Mouse (Mus musculus) intestine, embryonic 14.5 days (tissue): Measurements from ENCODE around the gene Eci1. TPM values are rescaled to one million over a fixed set of nuclear protein-coding genes. Genes with fewer than 3 reads are reported as not detected.
"Not testable (repeated sequence)": the region's sequence is repeated elsewhere in the genome, so short reads cannot be mapped to it uniquely, and the experiment has no call there.

Source experiments
- ATAC-seq: fragments of 200-750 bp; cut with Nextera tagmentation; replicated peaks from 2 replicates; pipeline ENCODE4 v1.8.0; 2017; ENCODE audit warnings: low read depth, moderate number of reproducible peaks, moderate TSS enrichment, moderate library complexity; ENCODE audit not compliant: low FRiP score, low TSS enrichment
- DNase-seq: peaks from one replicate; pipeline ENCODE4 v3.0.0-alpha.2; 2018; ENCODE audit warnings: low spot score
- H3K27ac ChIP-seq: fragments of 300-500 bp; sonication (generic); 2 replicates; pipeline ENCODE4 v1.5.1; 2014; ENCODE audit warnings: low read depth, mild to moderate bottlenecking, control low read depth
- H3K27me3 ChIP-seq: fragments of 300-500 bp; sonication (generic); replicated peaks from 2 replicates; pipeline ENCODE4 v1.6.1; 2014; ENCODE audit warnings: low read length, control low read depth; ENCODE audit not compliant: control insufficient read depth, insufficient read depth
- H3K36me3 ChIP-seq: fragments of 300-500 bp; sonication (generic); 2 replicates; pipeline ENCODE4 v1.6.1; 2014; ENCODE audit warnings: low read length, control low read depth; ENCODE audit not compliant: control insufficient read depth, insufficient read depth
- H3K4me1 ChIP-seq: fragments of 300-500 bp; sonication (generic); replicated peaks from 2 replicates; pipeline ENCODE4 v1.6.1; 2014; ENCODE audit warnings: low read length, control low read depth, mixed read lengths; ENCODE audit not compliant: control insufficient read depth, insufficient read depth
- H3K4me2 ChIP-seq: fragments of 300-500 bp; sonication (generic); 2 replicates; pipeline ENCODE4 v1.6.1; 2014; ENCODE audit warnings: low read length
- H3K4me3 ChIP-seq: fragments of 300-500 bp; sonication (generic); 2 replicates; pipeline ENCODE4 v1.5.1; 2014; ENCODE audit warnings: low read depth, low read length, control low read depth, mixed read lengths
- H3K9ac ChIP-seq: fragments of 300-500 bp; sonication (generic); 2 replicates; pipeline ENCODE4 v1.6.1; 2014; ENCODE audit warnings: mild to moderate bottlenecking, low read length
- H3K9me3 ChIP-seq: fragments of 300-500 bp; sonication (generic); 2 replicates; pipeline ENCODE4 v1.6.1; 2016; ENCODE audit warnings: low read length, control low read depth; ENCODE audit not compliant: control insufficient read depth
- WGBS: fragments of 180-500 bp; shearing (Covaris S2); extraction: QIAGEN DNeasy Blood & Tissue Kit; methylation state at CpG from one replicate; pipeline ENCODE4 v1.1.7; 2014; 5-methylcytosine and 5-hydroxymethylcytosine counted together
- polyA plus RNA-seq: library from polyadenylated mRNA; unstranded; fragments of >200 nt; fragmentation: Nextera tagmentation; extraction: Ambion mirVana; gene quantifications from 2 replicates; pipeline ENCODE4 v1.2.1, GENCODE M21; 2014

The Eci1 gene
- polyA plus RNA-seq, 1 experiment from 2014 or later: 104 TPM

- 90% methylated on average over 8 of the region's 8 CpGs for WGBS
- Histone ChIP-seq H3K4me2 (no peak overlapping the region), H3K4me3 (no peak overlapping the region), H3K9me3 (no peaks in the 10 kb centered on the region), H3K4me1 (no peaks in the 10 kb centered on the region), H3K36me3 (peaks cover 91% of the 10 kb centered on the region), H3K27ac (no peak overlapping the region), H3K27me3 (no peaks in the 10 kb centered on the region), H3K9ac (no peak overlapping the region)
- no peak for ATAC-seq
- no peak for DNase-seq
Measured at GRCm38 (mm10) chr17:24446590-24446989, 20.1 kb downstream of the Eci1 start.

DNA sequence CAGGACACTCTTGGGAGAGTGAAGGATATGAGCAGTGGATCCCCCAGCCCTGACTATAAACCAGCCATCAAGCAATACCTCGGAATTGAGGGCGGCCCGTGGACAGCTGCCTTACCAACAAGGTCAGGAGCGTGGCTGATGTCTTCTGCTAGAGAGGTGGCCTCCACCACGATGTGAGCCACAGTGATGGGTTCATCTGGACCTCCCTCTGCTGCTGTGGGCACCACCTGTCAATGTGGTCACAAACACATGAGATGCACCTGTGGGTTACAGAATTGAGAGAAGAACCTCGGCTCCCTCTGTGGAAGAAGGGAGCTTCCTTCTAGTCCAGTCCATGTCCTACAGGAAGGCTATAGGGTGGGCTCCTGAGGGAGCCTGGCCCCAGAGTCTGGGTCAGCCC lies 23.1 kb downstream of the Eci1 start:
- H3K9ac ChIP-seq: no peak overlapping the region
- peaks cover 75% of the 10 kb centered on the region for H3K36me3 ChIP-seq
- DNase-seq: no peak
- H3K27ac ChIP-seq: no peak overlapping the region
- WGBS: 95% methylated on average over 6 of the region's 6 CpGs
- H3K4me1 ChIP-seq: peaks cover 8% of the 10 kb centered on the region
- no peaks in the 10 kb centered on the region for H3K9me3 ChIP-seq
- no peak overlapping the region for H3K4me3 ChIP-seq
- H3K27me3 ChIP-seq: no peaks in the 10 kb centered on the region
- no peak for ATAC-seq
- H3K4me2 ChIP-seq: no peak overlapping the region

DNA sequence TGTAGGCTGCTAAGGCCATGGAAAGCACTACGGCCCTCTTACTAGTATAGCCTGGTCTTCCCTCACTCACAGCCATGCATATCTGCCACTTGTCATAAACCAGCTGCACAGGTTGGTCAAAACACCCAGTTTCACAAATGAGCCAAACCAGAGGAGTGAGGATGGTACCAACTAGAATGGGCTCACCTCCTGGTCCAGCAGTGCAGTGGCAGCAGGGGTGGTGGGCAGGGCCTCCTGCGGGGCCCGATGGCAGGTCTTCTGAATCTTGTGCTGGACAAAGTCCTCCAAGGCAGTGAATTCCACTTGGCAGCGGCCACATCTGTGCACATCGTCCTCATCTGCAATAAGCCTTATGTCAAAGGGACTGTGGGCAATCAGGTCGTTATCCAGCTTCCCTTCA lies 24.8 kb downstream of the Eci1 start:
- Histone ChIP-seq H3K36me3 (peaks cover 58% of the 10 kb centered on the region), H3K4me2 (no peak overlapping the region), H3K9ac (no peak overlapping the region), H3K4me1 (peaks cover 8% of the 10 kb centered on the region), H3K4me3 (no peak overlapping the region), H3K27ac (no peak overlapping the region), H3K9me3 (no peaks in the 10 kb centered on the region), H3K27me3 (no peaks in the 10 kb centered on the region)
- no peak for DNase-seq
- no peak for ATAC-seq
- 93% methylated on average over 6 of the region's 6 CpGs for WGBS

GRCm38 (mm10) chr17:24453372-24453771 lies 26.9 kb downstream of the Eci1 start:
- no peak overlapping the region for H3K4me3 ChIP-seq
- ATAC-seq: no peak
- no peak for DNase-seq
- H3K27ac ChIP-seq: no peak overlapping the region
- peaks cover 36% of the 10 kb centered on the region for H3K36me3 ChIP-seq
- H3K9me3 ChIP-seq: no peaks in the 10 kb centered on the region
- H3K4me2 ChIP-seq: no peak overlapping the region
- H3K9ac ChIP-seq: no peak overlapping the region
- peaks cover 8% of the 10 kb centered on the region for H3K4me1 ChIP-seq
- H3K27me3 ChIP-seq: no peaks in the 10 kb centered on the region
- 74% methylated on average over 2 of the region's 2 CpGs for WGBS

GRCm38 (mm10) chr17:24454218-24454755 lies 27.8 kb downstream of the Eci1 start:
- Histone ChIP-seq H3K9ac (peak overlapping the region; percentile 89), H3K4me3 (peak overlapping the region; percentile 90), H3K27ac (peak overlapping the region; percentile 97), H3K9me3 (no peaks in the 10 kb centered on the region), H3K4me2 (peak overlapping the region; percentile 79), H3K4me1 (peaks cover 8% of the 10 kb centered on the region), H3K36me3 (peaks cover 27% of the 10 kb centered on the region), H3K27me3 (no peaks in the 10 kb centered on the region)
- no peak for DNase-seq
- ATAC-seq: no peak; the same call in none of the 2 replicates
- 3% methylated on average over 14 of the region's 14 CpGs for WGBS

GRCm38 (mm10) chr17:24454756-24455522 lies 28.5 kb downstream of the Eci1 start:
- Histone ChIP-seq H3K4me1 (peaks cover 8% of the 10 kb centered on the region), H3K27ac (peak overlapping the region; percentile 97), H3K36me3 (peaks cover 20% of the 10 kb centered on the region), H3K27me3 (no peaks in the 10 kb centered on the region), H3K9me3 (no peaks in the 10 kb centered on the region), H3K4me3 (peak overlapping the region; percentile 90), H3K4me2 (peak overlapping the region; percentile 79), H3K9ac (peak overlapping the region; percentile 89)
- peak; percentile 93 for ATAC-seq
- peak; percentile 100 for DNase-seq
- WGBS: under 1% methylated on average over 67 of the region's 67 CpGs

GRCm38 (mm10) chr17:24455523-24456206 lies 29.2 kb downstream of the Eci1 start:
- WGBS: 52% methylated on average over 10 of the region's 10 CpGs
- H3K4me1 ChIP-seq: not testable (repeated sequence)
- H3K4me3 ChIP-seq: peak overlapping the region; percentile 90; the same call in 1 of the 2 replicates

DNA sequence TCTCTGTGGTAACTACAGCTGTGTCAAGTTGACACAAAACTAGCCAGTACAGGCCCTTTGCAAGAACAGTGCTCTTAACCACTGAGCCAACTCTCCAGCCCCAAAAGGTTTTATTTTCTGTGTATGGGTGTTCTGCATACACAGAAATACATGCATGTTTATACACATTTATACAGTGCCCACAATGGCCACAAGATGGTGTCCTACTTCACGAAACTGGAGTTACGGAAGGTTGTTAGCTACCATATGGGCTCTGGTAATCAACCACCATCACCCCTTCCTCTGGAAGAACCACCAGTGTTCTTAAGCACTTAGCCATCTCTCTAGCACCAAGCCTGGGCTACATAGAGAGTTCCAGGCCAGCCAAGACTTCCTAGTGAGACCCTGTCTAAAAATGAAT lies 35.1 kb downstream of the Eci1 start:
- no peak for DNase-seq
- no peak overlapping the region for H3K4me2 ChIP-seq
- H3K27me3 ChIP-seq: no peaks in the 10 kb centered on the region
- H3K9ac ChIP-seq: no peak overlapping the region
- WGBS: 79% methylated on average over 2 of the region's 2 CpGs
- no peaks in the 10 kb centered on the region for H3K36me3 ChIP-seq
- no peak overlapping the region for H3K27ac ChIP-seq
- H3K4me3 ChIP-seq: no peak overlapping the region
- H3K4me1 ChIP-seq: no peaks in the 10 kb centered on the region
- H3K9me3 ChIP-seq: no peaks in the 10 kb centered on the region
- ATAC-seq: no peak

More at GRCm38 (mm10) chr17:24455523-24456206, 29.2 kb downstream of the Eci1 start:
- ATAC-seq: peak; percentile 5
- Histone ChIP-seq H3K4me2 (peak overlapping the region; percentile 79), H3K27ac (0 out of 2 replicates have a peak overlapping the region, but pooled peaks have one; percentile 22), H3K36me3 (peaks cover 16% of the 10 kb centered on the region)
- not testable (repeated sequence) for DNase-seq, H3K9ac ChIP-seq, H3K9me3 ChIP-seq, H3K27me3 ChIP-seq
